11 mouse cellular contexts compared by ENCODE assay signal in the genomic region with DNA sequence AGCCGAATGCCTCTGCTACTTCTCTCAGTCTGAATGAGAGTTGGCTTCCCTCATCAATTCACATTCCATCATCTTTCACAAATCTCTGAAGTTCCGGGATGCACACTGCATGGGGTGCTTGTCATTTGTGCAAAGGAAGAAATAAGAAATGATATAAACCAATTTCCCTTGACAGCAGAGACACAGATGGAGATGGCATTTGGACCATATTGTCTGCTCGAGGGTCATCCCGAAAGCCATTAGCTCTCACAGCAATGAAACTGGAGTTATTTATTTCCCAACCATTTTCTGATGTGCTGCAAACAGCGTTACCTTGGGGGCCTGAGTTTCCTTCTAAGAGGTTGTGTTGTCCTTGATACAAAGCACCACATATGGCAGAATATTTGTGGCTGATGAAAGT.
"Had no signal": no experiment of that assay in that cellular context is flagged by ENCODE, and none has a peak within 500 bp of the region (broad histone marks: within the 10 kb centered on the region; RNA-seq: fewer than 3 reads in every experiment).

No protein-coding gene starts in this region.

- DNase-seq: kidney, postnatal 10 days; kidney, postnatal 36 days; left cerebral cortex, postnatal 4 days; liver, postnatal 0 days; lung, embryonic 14.5 days; right cerebral cortex, adult 18-20 months; right cerebral cortex, postnatal 14 days; right cerebral cortex, postnatal 4 days; thymus, adult 2 months; thymus, postnatal 14 days; thymus, postnatal 4 days had no signal
